Mouse (Mus musculus): ENCODE data around the gene H2-Ob.

Gene H2-Ob

DNA sequence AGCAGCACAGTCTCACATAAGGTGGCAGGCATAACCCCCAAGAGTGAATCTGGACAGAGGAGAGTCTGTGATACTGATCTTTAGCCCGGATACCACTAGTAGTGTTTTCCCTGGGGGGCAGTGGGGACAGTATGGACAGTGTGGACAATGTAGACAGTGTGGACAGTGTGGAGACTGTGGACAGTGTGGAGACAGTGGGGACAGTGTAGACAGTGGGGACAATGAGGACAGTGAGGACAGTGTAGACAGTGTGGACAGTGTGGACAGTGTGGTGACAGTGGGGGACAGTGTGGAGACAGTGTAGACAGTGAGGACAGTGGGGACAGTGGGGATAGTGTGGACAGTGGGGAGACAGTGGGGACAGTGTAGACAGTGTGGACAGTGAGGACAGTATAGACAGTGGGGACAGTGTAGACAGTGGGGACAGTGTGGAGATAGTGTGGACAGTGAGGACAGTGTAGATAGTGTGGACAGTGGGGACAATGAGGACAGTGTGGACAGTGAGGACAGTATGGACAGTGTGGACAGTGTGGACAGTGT lies 41.9 kb downstream of the H2-Ob start:
- in situ Hi-C loops (cut with MboI; ENCODE audit: low sequenced_read_pairs), result no loop called here

DNA sequence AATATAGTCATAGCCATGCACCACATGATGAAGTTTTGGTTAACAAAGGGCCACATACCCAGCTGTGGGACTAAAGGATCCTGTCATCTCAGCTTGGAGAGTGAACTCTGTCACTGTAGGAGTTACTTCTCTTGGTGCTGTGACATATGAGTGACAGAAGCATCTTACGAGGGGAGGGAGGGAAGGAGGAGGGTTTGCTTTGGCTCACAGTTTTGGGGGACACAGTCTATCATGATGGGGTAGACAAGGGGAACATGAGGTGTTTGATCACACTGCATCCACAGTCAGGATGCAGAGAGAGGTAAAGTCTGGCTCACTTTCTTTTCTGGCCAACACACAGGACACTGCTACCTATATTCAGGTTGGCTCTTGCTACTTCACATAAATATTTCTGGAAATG lies 43.1 kb downstream of the H2-Ob start:
- in situ Hi-C loops (cut with MboI; ENCODE audit: low sequenced_read_pairs), result no loop called here

- in situ Hi-C loops (cut with MboI; ENCODE audit: low sequenced_read_pairs), result no loop called here
These were observed 46.7 kb downstream of the H2-Ob start for GRCm38 (mm10) chr17:34285371-34285770.

- in situ Hi-C loops (cut with MboI; ENCODE audit: low sequenced_read_pairs), result no loop called here
These were observed 47.1 kb downstream of the H2-Ob start for GRCm38 (mm10) chr17:34285848-34286247.

DNA sequence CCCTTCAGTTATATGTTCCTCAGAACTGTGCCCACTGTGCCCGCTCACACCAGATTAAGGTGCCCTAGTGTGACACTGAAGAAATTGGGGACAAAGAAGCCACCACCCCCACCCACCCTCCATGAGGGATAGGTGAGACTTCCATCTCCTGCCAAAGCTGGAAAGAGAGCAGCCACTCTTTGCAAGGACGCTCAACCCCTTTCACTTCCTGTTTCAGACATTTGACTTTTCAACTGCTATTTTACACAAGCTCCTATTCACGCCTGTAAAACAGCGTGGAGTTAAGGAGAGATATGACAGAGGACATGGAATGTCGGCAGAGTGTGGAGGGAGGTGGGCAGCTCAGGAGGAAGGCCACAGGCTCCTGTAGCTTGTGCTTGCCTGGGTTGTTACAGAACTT lies 47.8 kb downstream of the H2-Ob start:
- in situ Hi-C loops (cut with MboI; ENCODE audit: low sequenced_read_pairs), result no loop called here

DNA sequence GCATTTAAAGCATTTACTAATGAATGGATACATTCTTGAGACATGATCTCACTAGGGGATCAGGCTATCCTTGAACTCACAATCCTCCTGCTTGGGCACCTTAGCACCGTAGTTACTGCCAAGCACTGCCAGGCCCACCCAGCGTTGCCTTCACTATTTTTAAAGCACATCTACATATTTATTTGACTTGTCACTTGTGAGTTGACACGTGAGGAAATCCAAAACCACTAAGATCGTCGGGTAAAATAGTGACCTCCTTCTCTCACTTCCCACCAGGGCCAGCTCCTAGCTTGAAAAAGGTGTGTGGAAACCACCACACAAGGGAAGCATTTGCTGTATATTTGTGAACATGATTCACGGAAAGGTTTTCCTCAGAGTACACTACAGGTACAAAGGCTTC lies 48.3 kb downstream of the H2-Ob start:
- in situ Hi-C loops (cut with MboI; ENCODE audit: low sequenced_read_pairs), result no loop called here

DNA sequence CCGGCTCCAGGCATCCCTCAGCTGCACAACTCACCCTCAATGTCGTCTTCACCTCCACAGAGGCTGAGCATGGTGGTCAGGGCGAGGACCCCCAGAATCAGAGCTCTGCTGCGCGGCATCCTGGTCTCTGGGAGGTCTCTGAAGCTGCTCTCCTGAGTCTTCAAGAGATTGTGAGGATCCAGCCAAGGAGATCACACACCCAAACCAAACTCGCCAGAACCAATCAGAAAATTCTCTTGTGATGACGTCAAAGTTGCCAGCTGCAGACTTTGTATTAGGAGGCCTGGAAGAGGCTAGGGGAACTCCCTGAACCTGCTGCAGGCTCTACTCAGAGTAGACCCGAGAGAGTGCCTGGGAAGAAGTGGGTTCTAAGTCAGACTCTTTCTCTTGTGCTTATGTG lies 48.9 kb downstream of the H2-Ob start, which contains the start of gene H2-Aa:
Gene H2-Aa (minus strand): TSS at position 176 of the 400 bp plus-strand sequence.
- in situ Hi-C loops (cut with MboI; ENCODE audit: low sequenced_read_pairs), result no loop called here

DNA sequence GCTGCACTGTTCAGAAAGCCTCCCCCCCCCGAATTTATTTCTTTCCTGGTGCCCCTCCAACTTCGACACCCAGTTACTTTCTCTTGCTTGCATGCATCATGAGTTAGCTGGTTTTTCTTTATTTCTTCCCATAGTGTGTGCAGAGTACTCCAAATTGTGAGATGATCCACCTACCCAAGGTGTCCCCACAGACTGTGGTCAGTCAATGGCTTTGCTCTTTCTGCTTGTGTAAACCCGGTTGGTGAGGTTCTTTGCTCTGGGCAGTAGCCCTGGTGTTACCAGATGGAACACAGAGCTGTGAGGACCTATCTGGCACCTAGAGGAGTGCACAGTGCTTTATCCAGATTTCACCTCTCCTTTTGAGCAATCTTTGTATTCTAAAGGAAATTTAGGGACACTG lies 49.4 kb downstream of the H2-Ob start:
- in situ Hi-C loops (cut with MboI; ENCODE audit: low sequenced_read_pairs), result no loop called here

DNA sequence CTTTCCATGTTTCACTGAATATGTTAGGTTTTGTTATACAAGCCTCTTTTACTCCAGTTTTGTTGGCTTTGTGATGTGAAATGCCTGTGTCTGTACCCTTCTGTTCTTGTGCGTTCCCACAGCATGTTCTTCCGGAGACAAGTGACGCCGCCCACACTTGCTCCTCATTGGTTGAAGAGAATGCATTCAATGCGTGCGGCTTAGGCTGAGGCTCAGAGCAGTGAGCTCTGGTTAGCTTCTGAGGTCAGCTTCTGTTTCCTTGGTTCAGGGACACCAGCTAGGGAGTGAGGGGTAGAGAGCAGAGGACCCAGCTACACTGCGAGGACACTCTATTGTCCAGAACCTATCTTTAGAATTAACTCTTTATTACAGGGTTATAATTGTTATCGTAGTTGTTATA lies 52.9 kb downstream of the H2-Ob start:
- in situ Hi-C loops (cut with MboI; ENCODE audit: low sequenced_read_pairs), result no loop called here

DNA sequence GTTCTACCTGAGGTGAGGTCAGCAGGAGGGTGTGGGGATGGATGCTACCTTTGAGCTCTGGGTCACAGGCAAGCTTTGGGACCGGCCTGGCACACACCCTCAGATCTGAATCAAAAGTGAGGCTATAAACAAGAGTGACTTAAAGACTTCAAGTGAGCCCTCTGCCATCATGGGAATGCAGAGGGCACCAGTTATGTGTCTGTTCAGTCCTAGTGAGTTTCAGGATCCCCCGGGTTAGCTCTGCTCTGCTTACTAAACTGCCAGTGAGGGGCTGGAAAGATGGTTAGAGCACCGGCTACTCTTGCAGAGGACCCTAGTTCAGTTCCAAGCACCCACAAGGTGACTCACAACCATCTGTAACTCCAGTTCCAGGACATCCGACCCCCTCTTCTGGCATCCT lies 53.9 kb downstream of the H2-Ob start:
- in situ Hi-C loops (cut with MboI; ENCODE audit: low sequenced_read_pairs), result no loop called here

DNA sequence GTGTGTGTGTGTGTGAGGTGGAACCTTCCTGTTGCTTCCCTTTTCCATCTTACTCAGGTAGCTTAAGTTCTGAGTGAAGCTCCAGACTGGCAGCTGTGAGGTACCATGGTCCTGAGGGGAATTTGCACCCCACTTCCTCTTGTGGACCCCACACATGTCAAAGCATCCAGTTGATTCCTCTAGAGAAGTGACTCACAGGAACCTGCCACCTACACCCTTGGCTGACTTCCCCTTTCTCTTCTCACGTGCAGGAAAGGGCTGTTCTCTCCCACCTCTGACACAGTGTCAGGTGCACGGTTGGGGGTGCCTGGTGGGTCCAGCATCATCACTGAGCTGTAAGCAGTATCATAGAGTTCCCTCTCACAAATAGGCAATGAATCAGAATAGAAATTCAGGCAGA lies 54.8 kb downstream of the H2-Ob start:
- in situ Hi-C loops (cut with MboI; ENCODE audit: low sequenced_read_pairs), result no loop called here

GRCm38 (mm10) chr17:34294249-34294648 lies 55.5 kb downstream of the H2-Ob start:
- in situ Hi-C loops (cut with MboI; ENCODE audit: low sequenced_read_pairs), result no loop called here

DNA sequence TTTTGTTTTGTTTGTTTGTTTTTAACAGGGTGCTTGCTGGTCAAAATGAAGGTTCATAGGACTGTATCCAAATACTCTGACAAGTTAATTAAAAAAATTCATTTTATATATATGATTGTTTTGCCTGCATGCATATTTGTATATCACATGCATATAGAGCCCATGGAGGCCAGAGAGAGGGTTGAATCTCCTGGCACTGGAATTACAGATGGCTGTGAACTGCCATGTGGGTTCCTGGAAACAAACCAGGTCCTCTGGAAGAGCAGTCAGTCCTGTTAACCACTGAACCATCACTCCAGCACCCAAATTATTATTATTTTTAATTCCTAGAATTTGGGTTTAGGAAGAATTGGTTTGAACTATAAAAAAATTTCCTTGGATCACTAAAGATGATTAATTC lies 56.6 kb downstream of the H2-Ob start:
- in situ Hi-C loops (cut with MboI; ENCODE audit: low sequenced_read_pairs), result no loop called here

DNA sequence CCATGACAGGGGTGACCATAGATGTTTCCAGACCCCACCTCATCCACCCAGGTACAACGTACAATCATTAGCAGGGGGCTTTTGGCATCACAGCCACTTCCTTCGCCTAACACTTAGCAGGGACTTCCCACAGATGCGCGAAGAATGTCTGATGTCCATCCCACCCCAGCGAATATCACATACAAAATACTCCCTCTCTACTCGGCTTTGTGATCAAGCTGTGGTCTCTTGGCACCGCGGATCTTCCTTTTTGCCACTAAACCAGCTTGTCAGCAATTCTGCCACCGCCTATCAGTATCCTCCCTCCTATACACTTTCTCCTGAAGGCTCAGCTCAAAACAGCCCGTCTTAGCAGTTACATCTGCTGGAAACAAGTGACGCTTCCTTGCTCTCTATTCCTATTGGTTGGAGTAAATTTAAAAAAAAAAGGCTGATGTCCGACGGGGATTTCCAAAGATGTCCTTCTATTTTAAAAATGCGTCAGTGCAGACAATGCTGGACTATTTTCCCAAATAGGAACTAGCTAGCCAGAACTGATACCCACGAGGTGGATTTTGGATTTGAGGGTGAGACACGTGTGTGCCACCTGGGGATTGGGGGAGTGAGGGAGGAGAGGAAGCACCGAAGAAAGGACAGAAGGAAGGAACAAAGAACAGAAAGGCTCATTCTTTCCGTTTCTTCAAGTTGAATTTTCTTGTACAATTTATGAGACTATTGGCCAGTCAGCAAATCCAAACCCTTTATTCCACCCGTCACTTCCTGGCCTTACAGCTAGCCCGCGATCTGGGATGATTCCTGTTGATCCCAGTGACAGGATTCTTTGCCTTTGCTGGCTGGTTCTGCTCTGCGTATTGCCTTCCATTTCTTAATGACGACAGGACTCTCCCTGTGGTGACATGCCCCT lies 57.4 kb downstream of the H2-Ob start:
- in situ Hi-C loops (cut with MboI; ENCODE audit: low sequenced_read_pairs), result no loop called here

- in situ Hi-C loops (cut with MboI; ENCODE audit: low sequenced_read_pairs), result no loop called here
These were observed 60.7 kb downstream of the H2-Ob start for GRCm38 (mm10) chr17:34299356-34299755.

DNA sequence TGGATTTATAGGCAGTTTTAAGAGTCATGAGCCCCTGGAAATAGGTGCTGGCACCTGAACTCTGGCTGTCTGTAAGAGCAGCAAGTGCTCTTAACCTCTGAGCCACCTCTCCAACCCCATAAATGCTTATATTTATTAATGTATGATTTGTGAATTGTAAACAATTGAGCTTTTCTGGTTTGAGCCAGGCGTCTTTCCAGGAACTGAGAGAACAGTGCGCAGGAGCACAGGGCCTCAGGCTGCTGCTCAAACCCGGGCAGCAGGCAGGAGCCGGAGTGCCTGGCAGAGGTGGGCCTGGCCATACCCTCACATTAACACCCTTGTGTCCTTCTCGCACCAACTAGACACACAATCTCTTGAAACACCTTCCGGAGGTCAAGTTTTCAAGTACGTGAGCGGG lies 61.4 kb downstream of the H2-Ob start:
- in situ Hi-C loops (cut with MboI; ENCODE audit: low sequenced_read_pairs), result no loop called here

DNA sequence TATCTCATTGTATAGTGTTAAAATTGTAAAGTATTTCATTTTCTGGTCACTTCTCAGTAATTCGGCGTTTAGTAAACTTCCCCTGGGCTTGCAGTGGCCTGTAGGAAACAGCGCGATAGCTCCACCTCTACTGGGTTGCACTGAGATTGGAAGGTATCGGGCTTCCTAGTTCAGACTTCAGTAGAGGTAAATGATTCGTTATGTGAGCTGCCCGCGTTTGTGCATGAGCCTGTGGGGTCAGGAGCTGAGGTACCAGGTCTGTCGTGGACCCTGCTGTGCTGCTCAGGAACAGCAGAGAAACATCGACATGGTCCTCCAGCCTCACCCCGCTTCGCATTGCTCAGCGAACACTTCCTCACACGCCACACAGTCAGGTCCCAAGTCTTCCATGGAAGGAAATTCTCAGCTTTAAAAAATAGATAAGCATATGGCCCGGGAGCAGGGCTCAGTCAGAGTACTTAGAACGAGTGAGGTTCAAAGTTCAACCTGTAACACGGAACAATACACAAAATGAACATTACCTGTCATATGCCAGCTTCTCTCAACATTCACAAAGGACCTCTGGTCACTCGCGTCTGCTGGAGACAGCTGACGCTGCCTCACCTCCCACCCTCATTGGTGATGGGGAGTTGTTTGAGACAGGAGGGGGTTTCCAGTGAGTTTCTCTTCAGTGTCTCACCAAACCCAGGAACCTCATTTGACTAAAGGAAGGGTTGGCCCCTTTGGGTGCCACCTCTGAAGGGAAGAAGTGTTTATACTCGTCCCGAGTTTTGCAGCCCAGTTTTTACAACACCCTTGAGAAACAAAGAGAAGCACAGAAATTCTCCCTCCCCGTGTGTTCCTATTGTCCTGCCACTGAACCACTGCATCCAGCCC lies 62.2 kb downstream of the H2-Ob start:
- in situ Hi-C loops (cut with MboI; ENCODE audit: low sequenced_read_pairs), result no loop called here

DNA sequence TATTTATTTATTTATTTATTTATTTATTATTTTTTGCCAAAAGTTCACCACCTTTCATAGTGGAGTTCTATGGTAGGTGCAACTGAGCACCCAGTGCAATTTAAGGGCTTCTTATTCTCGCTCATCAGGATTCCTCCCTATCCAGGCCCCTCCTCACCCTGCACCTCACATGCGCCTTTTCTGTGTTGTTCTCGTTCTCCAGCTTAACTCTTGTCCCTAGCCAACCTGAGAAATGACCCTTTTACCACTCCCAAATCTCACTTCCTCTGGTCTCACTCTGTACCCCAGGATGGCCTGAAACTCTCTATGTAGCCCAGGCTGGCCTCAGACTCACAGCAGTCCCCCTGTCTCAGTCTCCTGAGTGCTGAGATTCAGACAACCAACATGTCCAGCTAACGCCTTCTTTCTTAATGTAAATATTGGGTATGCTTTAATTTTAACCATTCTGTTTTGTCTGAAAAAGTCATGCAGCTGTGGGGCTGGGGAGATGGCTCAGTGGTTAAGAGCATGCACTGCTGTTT lies 63.0 kb downstream of the H2-Ob start:
- in situ Hi-C loops (cut with MboI; ENCODE audit: low sequenced_read_pairs), result no loop called here

DNA sequence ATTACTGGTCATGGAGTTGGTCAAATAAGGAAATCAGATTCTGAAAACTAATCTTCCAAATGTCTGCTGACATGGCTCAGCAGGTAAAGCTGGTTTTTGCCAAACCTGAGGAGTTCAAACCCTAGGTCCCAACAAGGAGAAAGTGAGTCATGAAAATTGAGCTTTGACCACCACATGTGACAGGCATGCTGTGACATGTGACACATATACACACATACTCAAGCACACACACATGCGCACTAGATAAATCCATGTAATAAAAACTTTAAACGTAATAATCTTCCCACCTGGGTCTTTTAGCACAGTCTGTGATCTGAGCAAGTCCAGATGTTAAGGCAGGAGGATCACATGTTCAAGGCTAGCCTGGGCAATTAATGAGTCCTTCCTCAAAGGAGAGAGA lies 65.1 kb downstream of the H2-Ob start:
- in situ Hi-C loops (cut with MboI; ENCODE audit: low sequenced_read_pairs), result no loop called here

Measured in CH12F3 (cell line).